Mouse (Mus musculus): ENCODE results near the gene Psd.

DNA sequence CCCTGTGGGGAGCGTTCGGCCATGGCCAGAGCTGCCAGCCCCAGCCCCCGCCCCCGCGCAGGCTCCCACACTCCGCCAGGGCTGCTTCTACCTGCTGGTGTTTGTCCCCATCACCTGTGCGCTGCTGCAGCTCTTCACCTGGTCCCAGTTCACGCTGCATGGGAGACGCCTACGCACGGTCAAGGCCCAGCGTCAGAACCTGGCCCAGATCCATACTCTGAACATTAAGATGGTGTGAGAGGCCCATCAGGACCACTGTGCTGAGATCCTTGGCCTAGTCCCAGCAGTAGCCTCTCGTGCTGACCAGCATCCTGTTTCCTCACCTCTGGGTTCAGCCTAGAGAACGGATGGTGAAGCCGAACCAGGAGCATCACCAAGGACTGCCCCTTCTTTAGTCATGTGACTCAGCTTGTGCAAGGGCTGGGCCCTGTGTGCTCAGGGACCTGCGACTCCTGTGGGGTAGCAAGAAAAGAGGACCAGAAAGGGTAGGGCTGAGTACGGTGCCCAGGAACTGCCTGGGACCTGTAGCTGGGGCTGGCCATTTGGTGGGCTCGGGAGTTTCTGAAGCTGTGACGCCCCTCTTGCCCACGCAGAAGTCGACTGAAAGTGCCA lies 47.6 kb upstream of the Psd start:
- TF ChIP-seq CTCF (IDR thresholded peaks at IDR 0.05) (no peak), POLR2A (IDR thresholded peaks at IDR 0.05; ENCODE audit: insufficient read depth, low read depth, low read length) (no peak)

All from heart, adult 2 months (tissue).